26 mouse cellular contexts compared by ENCODE assay signal in the genomic region with DNA sequence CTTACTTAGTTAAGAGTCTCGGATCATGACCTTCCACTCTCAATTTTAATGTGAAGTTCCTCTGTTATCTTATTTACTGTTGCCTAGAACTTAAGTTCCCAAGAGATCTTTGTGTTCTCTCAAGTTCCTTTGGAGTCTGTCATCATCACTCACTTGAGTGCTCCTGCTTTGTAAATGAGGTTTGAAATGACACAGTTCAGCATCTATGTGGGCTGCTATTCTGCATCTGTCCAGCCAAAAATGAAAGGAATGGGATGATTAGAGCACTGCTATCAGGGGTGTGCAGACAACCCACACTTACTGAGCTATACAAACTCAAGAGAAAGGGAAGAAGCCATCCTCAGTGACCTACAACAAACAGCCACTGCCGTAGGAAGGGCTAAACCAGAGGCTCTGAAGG. TPM values are rescaled to one million over a fixed set of nuclear protein-coding genes. Genes with fewer than 3 reads are reported as not detected.
DNase-seq lines count a peak whose midpoint lies in the region; ATAC-seq and TF ChIP-seq lines count a peak whose summit lies in the region.
"Had no signal": no experiment of that assay in that cellular context is flagged by ENCODE, and none has a peak within 500 bp of the region (broad histone marks: within the 10 kb centered on the region; RNA-seq: fewer than 3 reads in every experiment).

No protein-coding gene starts in this region.

- no peaks in the 10 kb centered on the region for H3K9me3 ChIP-seq in lung, embryonic 14.5 days (ENCODE audit: low read depth, low read length)
- H3K9me3 ChIP-seq: embryonic facial prominence, embryonic 13.5 days; embryonic facial prominence, embryonic 15.5 days; forebrain, embryonic 10.5 days; forebrain, embryonic 12.5 days; G1E had no signal

- TF ChIP-seq CTCF in lung, embryonic 14.5 days (IDR thresholded peaks at IDR 0.05; ENCODE audit: low read depth), result no peak
- no peak for TF ChIP-seq CTCF in lung, adult 2 months (IDR thresholded peaks at IDR 0.05; ENCODE audit: insufficient read depth, low read length)

- H3K27me3 ChIP-seq in lung, embryonic 14.5 days (ENCODE audit: insufficient read depth, low read length), result no peaks in the 10 kb centered on the region
- H3K27me3 ChIP-seq: CH12.LX; embryonic facial prominence, embryonic 13.5 days; embryonic facial prominence, embryonic 15.5 days; forebrain, embryonic 12.5 days had no signal

- no peak overlapping the region for H3K4me3 ChIP-seq in lung, embryonic 14.5 days (ENCODE audit: low read depth, low read length)
- no peak overlapping the region for H3K4me3 ChIP-seq in lung, adult 2 months (replicated peaks; ENCODE audit: extremely low read depth, low read depth, low read length)
- H3K4me3 ChIP-seq: embryonic facial prominence, embryonic 13.5 days; embryonic facial prominence, embryonic 15.5 days; erythroblast, embryonic 14.5 days; forebrain, embryonic 10.5 days; forebrain, embryonic 12.5 days had no signal

- WGBS in lung, embryonic 14.5 days, result 38% methylated on average over 2 of the region's 2 CpGs
- WGBS in lung, adult 2 months, result 55% methylated on average over 2 of the region's 2 CpGs

- no peak for ATAC-seq in lung, embryonic 14.5 days (ENCODE audit: insufficient read depth)
- ATAC-seq: CD4-positive, CD25-positive, alpha-beta regulatory T cell, adult 4 months; forebrain, embryonic 14.5 days; forebrain, embryonic 16.5 days had no signal

- no peak for TF ChIP-seq POLR2A in lung, adult 2 months (IDR thresholded peaks at IDR 0.05; ENCODE audit: borderline replicate concordance, extremely low read depth, low read depth, low read length)

- no peak overlapping the region for H3K27ac ChIP-seq in lung, embryonic 14.5 days (ENCODE audit: low read depth)
- H3K27ac ChIP-seq: embryonic facial prominence, embryonic 13.5 days; embryonic facial prominence, embryonic 15.5 days; forebrain, embryonic 10.5 days; forebrain, embryonic 12.5 days had no signal

- no peaks in the 10 kb centered on the region for H3K36me3 ChIP-seq in lung, embryonic 14.5 days (ENCODE audit: insufficient read depth)
- H3K36me3 ChIP-seq: embryonic facial prominence, embryonic 13.5 days; embryonic facial prominence, embryonic 15.5 days; forebrain, embryonic 10.5 days; forebrain, embryonic 12.5 days; G1E had no signal

- no peak overlapping the region for H3K9ac ChIP-seq in lung, embryonic 14.5 days
- H3K9ac ChIP-seq: embryonic facial prominence, embryonic 13.5 days; embryonic facial prominence, embryonic 15.5 days; forebrain, embryonic 12.5 days had no signal

- peak; percentile 7 for DNase-seq in lung, embryonic 14.5 days
- DNase-seq in lung, postnatal 10 days, result no peak
- peak; percentile 3 for DNase-seq in lung, postnatal 25 days (ENCODE audit: low spot score)
- no peak for DNase-seq in lung, adult 2 months
- peak; percentile 56 for DNase-seq in Muller cell, postnatal 12 days (ENCODE audit: inconsistent ontology term)
- DNase-seq: adrenal gland, adult 2 months; adrenal gland, postnatal 10 days; adrenal gland, postnatal 25 days; B cell, adult 2 months; cerebellum, adult 11 months; cerebellum, adult 18-20 months; cerebellum, adult 8-10 months; cerebellum, adult 9-11 months; cerebellum, postnatal 14 days; cerebellum, postnatal 36 days; embryo, embryonic 11 days had no signal

- no peaks in the 10 kb centered on the region for H3K4me1 ChIP-seq in lung, embryonic 14.5 days (ENCODE audit: insufficient read depth)
- H3K4me1 ChIP-seq in lung, adult 2 months (ENCODE audit: control insufficient read depth, insufficient read depth, low read length), result no peaks in the 10 kb centered on the region
- H3K4me1 ChIP-seq: embryonic facial prominence, embryonic 13.5 days; embryonic facial prominence, embryonic 15.5 days; forebrain, embryonic 10.5 days; forebrain, embryonic 12.5 days had no signal

- no peak overlapping the region for H3K4me2 ChIP-seq in lung, embryonic 14.5 days
- H3K4me2 ChIP-seq: embryonic facial prominence, embryonic 13.5 days; embryonic facial prominence, embryonic 15.5 days; forebrain, embryonic 12.5 days had no signal

RNA-seq across cellular contexts. Expression of a gene that starts 44.7 kb away (rescaled TPM):
- 19.2 TPM in 2 replicates for polyA plus RNA-seq in lung, embryonic 14.5 days (2014; fragmentation: Nextera tagmentation; extraction: Ambion mirVana)
- polyA plus RNA-seq in lung, adult 2 months (2012; rRNA removed), result 190 and 242 TPM in 2 replicates
- polyA plus RNA-seq: CD4-positive, CD25-positive, alpha-beta regulatory T cell, adult 4 months; erythroblast, embryonic 14.5 days; G1E had no signal

RNA-seq across cellular contexts. Expression of a gene that starts 57.1 kb away (rescaled TPM):
- polyA plus RNA-seq in lung, embryonic 14.5 days (2014; fragmentation: Nextera tagmentation; extraction: Ambion mirVana), result 91.5 and 111 TPM in 2 replicates
- polyA plus RNA-seq in lung, adult 2 months (2012; rRNA removed), result 23.6 and 47.8 TPM in 2 replicates
- polyA plus RNA-seq: erythroblast, embryonic 14.5 days; G1E had no signal

Comparison
In these comparisons a context has a peak if more than half of its experiments do, and no peak if none do; other contexts are left out.
1. DNase-seq: peak in lung, embryonic 14.5 days (single experiment), lung, postnatal 25 days (single experiment) and Muller cell, postnatal 12 days (single experiment); none in lung, postnatal 10 days (single experiment) and lung, adult 2 months (single experiment).